Mouse (Mus musculus) cerebellum, adult (tissue): ENCODE results near the gene Mapkapk5.
"Not testable (repeated sequence)": the region's sequence is repeated elsewhere in the genome, so short reads cannot be mapped to it uniquely, and the experiment has no call there.

ENCODE experiments used
- ATAC-seq: cut with Nextera tagmentation; 2 replicates; pipeline ENCODE4 v1.9.2; 2017; ENCODE audit warnings: mild to moderate bottlenecking, moderate library complexity, mixed read lengths; ENCODE audit not compliant: insufficient number of reproducible peaks, low FRiP score, low TSS enrichment

The Mapkapk5 gene

DNA sequence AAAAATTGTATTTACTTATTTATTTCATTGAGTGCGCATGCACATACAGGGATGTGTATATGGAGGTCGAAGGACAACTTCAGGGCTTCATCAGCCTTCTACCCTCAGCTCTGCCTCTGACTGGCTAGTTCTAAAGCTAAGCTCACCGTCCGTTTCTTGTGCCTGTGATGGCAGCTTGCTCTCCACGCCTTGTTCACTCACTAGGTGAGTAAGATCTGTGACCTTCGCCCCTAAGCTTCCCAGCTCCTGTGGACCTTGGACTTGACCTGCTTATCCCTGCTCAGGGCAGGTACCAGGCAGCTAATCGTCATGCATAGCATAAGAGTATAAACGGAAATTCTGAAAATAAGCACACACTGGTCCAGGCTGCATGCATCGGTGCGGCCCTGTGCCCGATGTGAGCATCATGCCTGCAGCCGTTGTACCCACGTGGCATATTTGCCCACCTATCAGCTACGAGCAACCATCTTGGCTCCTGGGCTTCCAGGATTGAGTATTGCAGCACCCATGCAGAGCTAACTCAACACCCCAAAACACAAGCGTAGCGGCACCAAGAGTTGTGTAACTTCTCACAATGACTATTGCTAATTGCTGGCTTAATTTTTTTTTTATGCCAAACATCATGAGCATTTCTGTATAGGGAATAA, 20.5 kb upstream of the Mapkapk5 start:
- ATAC-seq = no peak

DNA sequence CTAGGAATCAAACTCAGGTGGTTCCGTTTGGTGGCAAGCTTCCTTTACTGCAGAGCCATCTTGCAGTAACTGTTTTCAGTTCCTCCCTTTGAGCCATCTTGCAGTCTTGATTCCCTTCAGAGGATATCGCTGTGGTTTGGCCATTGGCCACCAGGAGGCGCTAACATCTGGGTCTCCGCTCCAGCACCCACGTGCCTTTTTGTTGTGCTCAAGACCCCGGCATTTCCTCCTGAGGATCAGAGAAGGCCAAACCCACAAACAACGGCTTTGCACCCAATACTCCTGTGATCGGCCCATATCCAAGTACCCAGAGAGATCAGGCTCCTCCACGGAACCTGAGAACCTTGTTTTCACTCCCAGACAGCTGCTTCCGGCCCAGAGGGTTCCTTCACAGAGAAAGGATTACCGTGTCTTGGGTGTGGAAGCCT, 18.8 kb upstream of the Mapkapk5 start:
- ATAC-seq = no peak

DNA sequence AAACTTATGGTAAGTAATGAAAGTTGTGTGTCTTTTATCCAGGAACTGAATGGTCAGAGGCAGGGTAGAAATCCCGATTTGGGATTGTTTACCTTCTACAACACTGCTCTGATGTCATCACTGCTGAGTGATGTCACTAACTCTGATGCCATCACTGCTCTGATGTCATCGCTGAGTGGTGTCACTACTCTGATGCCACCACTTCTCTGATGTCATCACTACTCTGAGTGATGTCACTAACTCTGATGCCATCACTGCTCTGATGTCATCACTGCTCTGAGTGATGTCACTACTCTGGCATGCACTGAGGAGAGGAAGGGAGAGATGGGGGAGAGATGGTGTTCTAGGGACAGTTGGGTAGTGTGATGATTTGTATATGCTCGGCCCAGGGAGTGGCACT, 16.7 kb upstream of the Mapkapk5 start:
- ATAC-seq = no peak

DNA sequence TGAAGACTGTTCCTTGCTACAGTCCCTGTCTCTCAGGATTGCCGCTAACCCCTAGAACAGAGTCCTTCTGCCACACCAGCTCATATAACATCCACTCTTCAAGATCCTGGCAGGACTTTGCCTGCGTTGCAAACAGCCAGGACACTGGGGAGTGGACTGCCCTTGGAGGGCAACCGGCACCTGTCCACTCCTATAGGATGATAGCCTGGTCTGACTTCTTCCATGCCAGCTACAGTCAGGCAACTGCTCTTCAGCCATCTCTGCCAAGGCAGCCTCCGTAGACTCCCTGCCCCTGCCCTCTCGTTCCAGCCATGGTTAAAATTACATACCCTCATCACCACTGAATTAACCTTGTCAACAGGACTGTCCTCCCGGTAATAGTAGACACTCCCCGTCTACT, 3.5 kb upstream of the Mapkapk5 start:
- ATAC-seq = no peak

DNA sequence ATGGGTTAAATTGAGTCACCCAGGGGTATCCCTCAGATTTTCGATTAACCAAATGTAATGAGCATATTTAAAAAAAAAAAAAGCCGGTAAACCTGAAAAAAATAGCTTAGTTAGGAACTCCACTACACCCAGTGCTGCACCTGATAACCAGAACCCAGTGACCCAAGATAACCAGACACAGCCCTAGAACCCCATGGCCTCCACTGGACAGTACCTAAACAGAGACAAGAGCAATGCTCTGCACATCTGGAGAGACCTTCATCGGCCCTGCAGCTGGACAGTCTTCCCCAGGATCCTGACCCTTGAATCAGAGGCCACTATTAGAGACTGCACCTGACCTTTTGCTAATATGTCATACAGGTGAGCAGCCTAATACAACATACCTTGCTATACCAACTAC, 1.4 kb upstream of the Mapkapk5 start:
- ATAC-seq = no peak

DNA sequence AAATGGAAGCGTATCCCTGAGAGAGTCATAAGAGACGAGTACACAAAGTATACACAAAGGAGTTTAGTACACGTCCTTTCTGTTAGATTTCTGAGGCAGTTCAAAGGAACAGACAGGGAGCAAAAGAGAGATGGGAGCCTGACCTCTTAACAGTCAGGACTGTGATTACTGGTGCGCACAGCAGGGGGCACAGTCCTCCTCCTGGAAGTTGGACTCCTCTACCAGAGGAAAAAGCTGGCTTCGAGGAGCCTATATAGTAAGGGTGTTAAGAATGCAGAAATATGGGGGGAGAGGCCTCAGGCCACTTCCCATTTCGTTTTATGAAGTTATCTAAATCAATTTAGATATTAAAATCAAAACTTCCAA, 808 bp upstream of the Mapkapk5 start:
- no peak for ATAC-seq

DNA sequence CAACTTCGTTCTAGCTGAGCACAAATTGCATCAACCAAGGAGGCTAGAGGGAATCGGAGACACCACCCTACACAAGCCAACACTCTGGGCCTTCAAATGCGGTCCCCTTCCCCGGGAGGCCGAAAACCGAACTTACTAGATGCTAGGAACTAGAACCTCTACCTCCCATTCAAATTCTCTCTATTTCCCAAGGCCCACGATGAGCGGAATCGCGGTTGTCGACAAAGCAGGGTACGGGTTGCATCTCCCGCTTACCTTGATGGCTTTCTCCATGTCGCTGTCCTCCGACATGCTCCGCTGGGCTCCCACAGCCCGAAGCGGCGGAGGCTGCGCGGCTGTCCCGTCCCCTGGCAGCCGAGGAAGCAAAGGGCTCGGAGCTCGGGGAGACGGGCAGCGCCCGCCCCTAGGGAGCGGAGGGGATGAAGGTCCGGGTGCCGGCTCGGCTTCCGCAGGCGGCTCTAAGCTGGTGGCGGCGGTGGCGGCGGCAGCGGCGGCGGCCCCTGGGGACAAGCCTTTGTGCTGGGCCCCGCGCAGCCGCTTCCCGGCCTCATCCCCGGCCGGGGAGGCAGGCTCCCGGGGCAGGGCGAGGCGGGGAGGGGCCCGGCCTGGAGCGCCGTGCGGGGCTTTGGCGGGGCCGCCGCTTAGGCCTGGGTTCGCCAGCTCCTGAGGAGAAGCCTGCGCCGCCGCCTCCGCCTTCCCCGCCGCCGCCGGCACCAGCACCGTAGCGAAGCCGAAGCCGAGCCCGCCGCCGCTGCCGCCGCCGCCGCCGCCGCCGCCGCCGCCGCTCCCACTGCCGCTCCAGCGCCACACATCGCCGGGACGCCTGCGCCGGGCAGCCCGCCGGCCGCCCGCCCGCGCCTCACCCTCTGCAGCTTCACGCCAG, 554 bp downstream of the Mapkapk5 start, which contains the start of the genes Adam1a and Gm42878:
Adam1a (minus strand) TSS at position 573 of the 883 bp plus-strand sequence.
Gm42878 (minus strand) TSS at position 573 of the 883 bp plus-strand sequence.
- peak; percentile 41; the same call in 1 of the 2 replicates for ATAC-seq

DNA sequence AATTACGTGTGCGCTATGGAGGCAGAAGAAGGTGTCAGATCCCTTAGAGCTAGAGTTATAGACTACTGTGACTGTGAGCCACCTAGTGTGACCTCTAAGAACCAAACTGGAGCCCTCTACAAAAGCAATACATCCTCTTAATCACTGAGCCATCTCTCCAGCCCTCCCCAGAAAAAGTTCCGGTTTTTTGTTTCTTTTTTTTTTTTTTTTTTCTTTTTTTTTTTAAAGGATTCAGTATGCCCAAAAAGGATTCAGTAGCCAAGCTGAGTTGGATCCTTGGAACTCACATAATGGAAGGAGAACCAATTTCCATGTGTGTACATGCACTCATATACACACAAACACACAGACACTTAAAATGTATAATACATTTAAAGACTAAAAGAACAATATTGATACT, 2.3 kb downstream of the Mapkapk5 start:
- ATAC-seq = no peak

DNA sequence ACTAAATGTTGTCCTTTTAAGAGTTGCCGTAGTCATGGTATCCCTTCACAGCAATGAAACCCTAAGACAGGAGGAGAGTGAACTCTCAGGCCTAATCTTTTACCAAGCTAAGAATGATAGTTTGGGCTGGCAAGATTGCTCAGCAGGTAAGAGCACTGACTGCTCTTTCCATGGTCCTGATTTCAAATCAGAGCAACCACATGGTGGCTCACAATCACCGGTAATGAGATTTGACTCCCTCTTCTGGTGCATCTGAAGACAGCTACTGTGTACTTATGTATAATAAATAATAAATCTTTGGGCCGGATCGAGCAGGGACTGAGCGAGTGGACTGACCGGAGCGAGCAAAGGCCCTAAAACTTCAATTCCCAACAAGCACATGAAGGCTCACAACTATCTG, 4.5 kb downstream of the Mapkapk5 start:
- no peak for ATAC-seq

DNA sequence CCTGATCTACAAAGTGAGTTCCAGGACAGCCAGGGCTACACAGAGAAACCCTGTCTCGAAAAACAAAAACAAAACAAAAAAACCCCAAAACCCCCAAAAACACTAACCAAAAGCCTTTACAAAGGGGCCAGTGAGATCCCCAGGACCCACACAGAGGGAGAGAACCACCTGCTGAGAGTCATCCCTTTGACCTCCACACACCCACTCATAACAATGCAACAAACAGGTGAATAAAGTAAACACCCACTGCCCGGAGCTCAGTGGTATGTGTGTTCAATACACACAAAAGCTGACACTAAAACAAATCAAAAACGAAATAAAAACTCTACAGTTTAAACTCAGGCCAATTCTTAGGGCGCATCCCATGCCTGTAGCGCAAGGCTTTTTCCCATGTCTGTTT, 5.6 kb downstream of the Mapkapk5 start:
- no peak for ATAC-seq

DNA sequence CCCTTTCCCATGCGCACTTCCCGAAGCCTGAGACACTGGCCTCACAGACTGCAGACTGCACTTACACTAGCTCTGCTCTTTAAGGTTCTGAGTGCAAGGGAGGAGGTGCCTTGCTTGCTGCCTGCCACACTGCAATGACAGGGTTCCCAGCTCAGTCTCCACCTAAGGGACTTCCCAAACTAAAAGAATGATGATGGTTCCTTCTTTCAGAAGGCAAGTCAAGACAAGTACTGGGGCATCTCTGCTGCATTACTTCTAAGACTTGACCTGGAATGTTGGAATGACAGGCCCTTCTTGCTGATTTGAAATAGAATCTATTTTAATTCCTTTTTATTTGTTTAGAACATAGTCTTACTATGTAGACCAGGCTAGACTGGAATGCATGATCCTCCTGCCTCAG, 8.1 kb downstream of the Mapkapk5 start:
- ATAC-seq = no peak

DNA sequence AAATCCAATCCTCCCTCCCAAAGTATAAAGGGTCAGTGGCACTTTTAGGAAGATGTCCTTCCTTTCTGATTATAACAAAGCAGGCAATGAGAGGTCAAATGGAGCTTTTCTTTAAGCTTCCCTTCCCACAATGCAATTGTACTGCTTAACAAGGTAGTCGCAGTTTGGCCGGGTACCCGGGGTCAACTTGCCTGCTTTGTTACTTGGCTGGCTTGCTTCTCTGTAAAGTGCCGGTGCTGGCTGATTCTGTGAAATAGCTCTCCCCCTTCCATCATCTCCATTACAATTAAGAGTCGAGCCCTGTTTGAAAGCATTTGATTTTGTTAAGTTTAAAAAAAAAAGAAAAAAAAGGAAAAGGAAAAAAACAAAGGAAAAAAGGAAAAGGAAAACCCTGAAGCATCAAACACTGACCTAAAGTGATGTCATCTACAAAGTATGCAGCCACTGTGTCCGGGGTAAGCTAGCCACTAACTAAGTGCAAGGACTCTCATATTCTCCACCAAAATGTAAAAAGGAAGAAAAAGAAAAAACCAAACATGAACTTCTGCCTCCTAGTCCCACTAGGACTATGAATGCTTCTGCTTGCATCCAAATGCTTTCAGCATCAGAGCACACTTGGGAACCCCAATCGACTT, 8.7 kb downstream of the Mapkapk5 start:
- no peak for ATAC-seq

DNA sequence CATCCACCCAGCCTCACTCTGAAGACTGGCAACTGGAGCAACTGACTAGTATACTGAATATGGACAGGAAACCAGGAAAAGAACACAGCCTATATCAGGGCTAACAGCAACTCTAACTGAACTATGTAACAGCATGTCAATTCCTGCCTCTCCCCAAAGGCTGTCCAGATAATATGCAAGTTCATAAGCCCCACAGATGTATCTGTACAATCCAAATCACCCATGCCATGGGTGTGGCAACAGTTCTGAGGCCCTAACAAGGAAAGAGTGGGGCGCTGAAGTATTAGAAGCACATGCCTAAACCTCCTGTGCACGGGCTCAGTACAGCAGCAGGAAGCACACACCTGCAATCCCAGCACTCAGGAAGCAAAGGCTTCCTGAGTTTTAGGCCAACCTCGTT, 10.6 kb downstream of the Mapkapk5 start:
- ATAC-seq = no peak

DNA sequence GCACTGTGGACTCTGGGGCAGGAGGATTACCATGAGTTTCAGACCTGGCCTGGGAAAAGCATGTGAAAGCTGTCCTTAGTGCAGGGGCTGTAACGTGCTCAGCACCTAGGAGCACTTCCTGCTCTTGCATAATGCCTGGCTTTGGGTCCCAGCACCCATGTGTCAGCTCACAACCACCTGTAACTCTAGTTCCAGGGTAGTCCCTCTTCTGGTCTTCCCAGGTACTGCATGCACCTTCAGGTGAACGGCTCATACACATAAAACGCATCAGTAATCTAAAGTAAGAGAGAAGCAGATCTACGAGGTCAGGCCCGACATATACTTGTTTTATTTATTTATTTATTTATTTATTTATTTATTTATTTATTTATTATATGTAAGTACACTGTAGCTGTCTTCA, 11.2 kb downstream of the Mapkapk5 start:
- no peak for ATAC-seq

DNA sequence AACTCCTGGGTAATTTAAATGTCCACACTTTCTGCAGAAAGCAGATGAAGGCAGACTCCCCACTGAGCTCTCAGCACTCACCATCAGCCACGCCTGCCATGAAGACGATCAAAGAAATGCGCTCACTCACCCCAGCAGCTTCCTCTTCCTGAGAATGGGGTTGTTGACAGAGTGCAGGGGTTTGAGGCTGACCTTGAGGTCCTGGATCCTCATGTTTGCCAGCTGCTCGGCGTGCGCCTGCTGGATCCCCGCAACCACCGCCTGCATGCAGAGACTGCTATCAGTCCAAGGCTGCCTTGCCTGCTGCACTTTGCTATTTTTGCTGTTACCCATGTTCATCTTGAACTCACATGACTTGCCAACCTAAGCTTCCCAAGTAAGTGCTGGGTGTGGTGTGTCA, 18.7 kb downstream of the Mapkapk5 start:
- ATAC-seq = no peak

DNA sequence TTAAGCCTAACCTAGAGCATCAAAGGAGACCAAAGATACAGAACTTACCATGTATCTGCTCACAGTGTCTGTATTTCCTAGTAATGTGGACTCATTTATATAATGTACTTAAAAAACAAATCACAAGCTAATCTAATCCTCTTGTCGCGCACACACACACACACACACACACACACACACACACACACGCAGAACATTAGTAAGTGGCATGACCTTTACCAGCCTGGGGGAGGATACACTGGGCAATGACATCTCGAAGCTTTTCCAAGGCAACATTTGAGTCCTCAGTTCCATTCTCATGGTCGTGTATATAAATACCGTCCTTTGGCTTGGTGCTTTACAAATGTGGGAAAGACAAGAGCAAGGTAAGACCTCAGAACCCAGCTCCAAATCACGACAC, 19.2 kb downstream of the Mapkapk5 start:
- no peak for ATAC-seq

DNA sequence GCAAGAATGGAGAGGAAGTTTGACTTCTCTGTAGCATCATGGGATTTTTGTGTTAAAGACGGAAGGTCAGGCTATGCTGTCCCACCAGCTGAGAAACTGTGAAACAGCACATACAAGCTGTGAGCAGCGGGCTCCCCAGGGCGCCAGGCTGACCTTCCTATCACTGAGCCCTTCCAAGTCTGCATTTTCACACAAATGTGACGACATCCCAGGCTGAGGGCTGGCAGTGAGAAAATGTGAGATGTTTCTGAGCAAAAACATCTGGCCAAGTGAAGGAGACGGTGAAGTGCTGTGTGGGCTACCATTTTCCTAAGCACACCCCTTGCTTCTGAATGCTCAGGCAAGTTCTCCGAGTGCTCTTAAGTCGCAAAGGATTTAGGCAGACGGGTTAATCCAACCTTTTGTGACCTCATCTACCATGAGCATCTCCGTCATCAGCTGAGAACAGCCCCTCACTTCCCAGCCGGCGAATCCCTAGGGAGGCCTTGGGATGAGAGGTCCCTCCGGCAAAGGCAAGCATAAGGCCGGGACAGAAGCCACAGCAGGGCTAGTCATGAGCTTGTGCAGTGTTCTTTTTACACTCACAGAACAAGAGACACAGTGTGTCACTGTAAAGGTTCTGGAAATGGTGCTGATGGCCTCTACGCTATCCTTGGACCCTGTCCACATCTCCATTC, 19.8 kb downstream of the Mapkapk5 start:
- ATAC-seq = no peak

DNA sequence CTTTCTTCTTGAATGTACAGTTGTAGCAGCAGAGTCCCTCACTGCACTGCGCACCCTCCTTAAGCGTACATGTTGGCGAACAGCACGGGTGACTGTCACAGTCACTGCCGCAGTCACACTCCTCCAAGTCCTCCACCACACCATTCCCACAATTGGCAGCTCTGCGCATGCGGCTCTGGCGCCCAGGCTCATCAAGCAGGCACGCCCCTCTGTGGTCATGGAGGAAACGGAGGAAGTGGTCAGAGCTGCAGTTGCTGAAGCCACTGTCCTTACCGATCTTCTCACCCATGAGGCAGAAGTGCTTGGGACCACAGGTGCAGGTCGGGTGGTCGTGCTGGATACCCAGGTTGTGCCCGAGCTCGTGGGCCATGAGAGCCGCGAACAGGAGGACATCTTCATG, 25.9 kb downstream of the Mapkapk5 start:
- not testable (repeated sequence) for ATAC-seq

DNA sequence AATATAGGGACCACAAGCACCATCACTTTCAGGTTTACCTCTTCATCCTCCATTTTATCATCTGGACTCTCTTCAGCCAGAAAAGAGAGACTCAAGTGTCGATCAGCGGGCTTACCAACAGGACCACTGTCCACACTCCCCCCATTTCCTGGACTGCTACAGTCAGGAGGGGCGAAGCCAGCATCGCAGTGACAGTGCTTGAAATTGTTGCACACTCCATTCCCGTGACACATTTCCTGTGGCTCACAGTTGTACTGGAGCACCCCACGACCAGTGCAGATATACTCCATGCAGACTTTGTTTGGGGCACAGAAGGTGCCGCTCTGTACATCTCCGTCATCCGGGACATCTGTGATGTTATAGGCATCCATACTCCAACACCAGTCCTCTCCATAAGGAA, 26.7 kb downstream of the Mapkapk5 start:
- no peak for ATAC-seq

DNA sequence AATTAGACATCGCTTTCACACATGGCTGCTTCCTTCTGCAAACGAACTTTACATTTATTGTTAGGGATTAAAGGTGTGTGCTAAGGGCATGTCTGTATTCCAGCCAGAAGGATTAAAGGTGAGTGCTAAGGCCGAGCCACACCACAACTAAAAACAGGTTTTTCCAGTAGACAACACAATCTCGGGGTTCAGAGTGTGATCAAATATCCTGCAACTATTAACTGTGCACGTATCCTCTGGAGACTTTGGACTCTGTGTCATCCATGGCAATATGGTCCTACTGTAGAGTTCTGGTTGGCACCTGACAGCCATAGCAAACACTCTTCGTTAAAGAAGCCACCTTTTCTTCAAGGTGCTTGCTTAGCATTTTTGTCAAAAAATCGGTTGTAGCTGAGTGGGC, 35.7 kb downstream of the Mapkapk5 start:
- no peak for ATAC-seq

DNA sequence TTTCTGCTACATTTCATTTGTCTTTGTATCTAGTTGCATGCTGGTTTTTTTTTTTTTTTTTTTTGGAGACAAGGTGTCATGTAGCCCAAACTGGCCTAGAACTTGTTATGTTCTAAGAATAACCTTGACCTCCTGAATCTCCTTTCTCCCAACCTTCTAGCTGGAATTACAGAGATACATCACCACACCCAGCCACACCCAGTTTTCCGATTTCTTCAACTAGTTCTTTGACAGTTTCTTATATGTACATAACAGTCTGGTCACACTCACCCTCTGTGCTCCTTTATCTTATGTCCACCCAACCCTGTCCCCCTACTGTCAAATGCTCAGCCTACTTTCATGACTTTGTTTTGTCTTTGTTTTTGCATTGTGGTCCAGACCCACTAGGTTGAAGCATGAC, 38.9 kb downstream of the Mapkapk5 start:
- ATAC-seq = no peak
